8 mouse cellular contexts compared by ENCODE assay signal in the genomic region with DNA sequence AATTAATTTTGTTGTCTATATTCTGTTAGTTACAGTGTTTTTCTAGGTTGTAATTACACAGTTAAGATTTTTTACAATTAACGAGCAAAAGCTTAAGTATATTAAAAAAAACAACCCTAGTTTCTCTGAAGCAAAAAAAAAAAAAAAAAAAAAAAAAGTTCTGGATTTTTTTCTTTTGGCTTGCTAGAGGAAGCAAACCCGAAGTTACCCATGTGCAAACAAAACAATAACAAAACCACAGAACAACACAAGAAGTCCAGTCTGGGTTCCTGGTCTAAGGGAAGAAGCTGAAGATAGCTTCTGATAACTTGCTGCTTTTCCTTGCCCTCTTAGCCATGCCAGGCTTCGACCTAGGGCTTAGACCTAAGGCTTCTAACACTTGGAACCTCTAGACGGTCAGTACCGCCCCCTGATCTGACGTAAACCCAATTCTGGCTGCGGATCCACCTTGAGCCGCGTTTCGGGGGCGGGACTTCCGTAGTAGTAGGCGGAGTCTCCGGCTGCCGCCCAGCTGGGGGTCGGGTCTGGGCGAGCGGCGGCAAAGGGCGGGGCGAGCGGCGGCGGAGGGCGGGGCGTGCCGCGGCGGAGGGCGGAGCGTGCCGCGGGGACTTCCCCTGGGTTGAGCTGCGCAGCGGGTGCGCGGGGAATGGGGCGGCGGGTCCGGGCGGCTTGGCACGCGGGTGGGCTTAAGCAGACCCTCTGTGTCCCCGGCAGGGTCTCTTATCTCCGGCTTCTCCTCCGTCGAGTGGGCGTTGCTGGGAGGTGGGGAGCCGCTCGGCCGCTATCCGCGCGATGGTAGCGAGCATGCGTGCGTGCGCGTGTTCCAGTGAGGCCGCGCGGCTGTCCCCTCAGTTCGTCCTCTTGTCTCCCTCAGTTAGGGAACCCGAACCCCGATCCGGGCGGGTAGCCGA. TPM values are rescaled to one million over a fixed set of nuclear protein-coding genes. Genes with fewer than 3 reads are reported as not detected.
DNase-seq lines count a peak whose midpoint lies in the region; ATAC-seq and TF ChIP-seq lines count a peak whose summit lies in the region.

Gene Immp2l, plus strand, starts transcription at position 580 of the 911 bp plus-strand sequence.

- peak within 1 kb of the TSS; percentile 80 for H3K9ac ChIP-seq in heart, embryonic 12.5 days
- H3K9ac ChIP-seq in kidney, postnatal 0 days (ENCODE audit: low read depth, low read length): peak within 1 kb of the TSS; percentile 75
- H3K9ac ChIP-seq in liver, embryonic 11.5 days (ENCODE audit: low read depth, low read length): peak within 1 kb of the TSS; percentile 91
- H3K9ac ChIP-seq in stomach, embryonic 14.5 days (replicated peaks; ENCODE audit: low read depth, low read length): peak within 1 kb of the TSS; percentile 74

- TF ChIP-seq CTCF in kidney, postnatal 0 days (IDR thresholded peaks at IDR 0.05; ENCODE audit: low read depth): no peak

- H3K4me2 ChIP-seq in heart, embryonic 12.5 days: peak within 1 kb of the TSS; percentile 72
- peak within 1 kb of the TSS; percentile 90 for H3K4me2 ChIP-seq in kidney, postnatal 0 days (ENCODE audit: low read length)
- H3K4me2 ChIP-seq in liver, embryonic 11.5 days: peak within 1 kb of the TSS; percentile 78
- peak within 1 kb of the TSS; percentile 80 for H3K4me2 ChIP-seq in stomach, embryonic 14.5 days (replicated peaks; ENCODE audit: low read depth, low read length)

- H3K9me3 ChIP-seq in heart, embryonic 12.5 days (replicated peaks): 0 out of 2 replicates have a peak, but pooled peaks cover 3% of the 10 kb centered on the region
- H3K9me3 ChIP-seq in kidney, postnatal 0 days (replicated peaks; ENCODE audit: low read length): no peaks in the 10 kb centered on the region
- H3K9me3 ChIP-seq in liver, embryonic 11.5 days (ENCODE audit: control insufficient read depth, low read length): 0 out of 2 replicates have a peak, but pooled peaks cover 2% of the 10 kb centered on the region
- no peaks in the 10 kb centered on the region for H3K9me3 ChIP-seq in stomach, embryonic 14.5 days (ENCODE audit: control insufficient read depth, low read depth, low read length)

- H3K36me3 ChIP-seq in heart, embryonic 12.5 days: no peaks in the 10 kb centered on the region
- no peaks in the 10 kb centered on the region for H3K36me3 ChIP-seq in kidney, postnatal 0 days (ENCODE audit: insufficient read depth, low read length)
- no peaks in the 10 kb centered on the region for H3K36me3 ChIP-seq in liver, embryonic 11.5 days (ENCODE audit: control insufficient read depth, insufficient read depth, low read length)
- H3K36me3 ChIP-seq in stomach, embryonic 14.5 days (ENCODE audit: control insufficient read depth, insufficient read depth, low read length): no peaks in the 10 kb centered on the region

- no peaks in the 10 kb centered on the region for H3K27me3 ChIP-seq in heart, embryonic 12.5 days (replicated peaks)
- no peaks in the 10 kb centered on the region for H3K27me3 ChIP-seq in kidney, postnatal 0 days (ENCODE audit: insufficient read depth, low read length)
- no peaks in the 10 kb centered on the region for H3K27me3 ChIP-seq in liver, embryonic 11.5 days (replicated peaks; ENCODE audit: control insufficient read depth, insufficient read depth, low read length)
- no peaks in the 10 kb centered on the region for H3K27me3 ChIP-seq in stomach, embryonic 14.5 days (ENCODE audit: control insufficient read depth, insufficient read depth, low read length)

- 3% methylated on average over 67 of the region's 68 CpGs for WGBS in heart, embryonic 12.5 days
- WGBS in kidney, postnatal 0 days: 2% methylated on average over 66 of the region's 68 CpGs
- 3% methylated on average over 68 of the region's 68 CpGs for WGBS in liver, embryonic 11.5 days
- 4% methylated on average over 52 of the region's 68 CpGs for WGBS in stomach, embryonic 14.5 days

- peak within 1 kb of the TSS; percentile 59 for H3K4me3 ChIP-seq in heart, embryonic 12.5 days
- peak within 1 kb of the TSS; percentile 73 for H3K4me3 ChIP-seq in kidney, postnatal 0 days (replicated peaks; ENCODE audit: low read depth, low read length)
- H3K4me3 ChIP-seq in liver, embryonic 11.5 days (ENCODE audit: low read depth, low read length): peak within 1 kb of the TSS; percentile 79
- H3K4me3 ChIP-seq in stomach, embryonic 14.5 days (ENCODE audit: low read depth, low read length): peak within 1 kb of the TSS; percentile 73

- ATAC-seq in erythroid progenitor cell, adult 5-6 weeks (replicated peaks; ENCODE audit: low FRiP score, poor library complexity, severe bottlenecking): peak; percentile 95
- peak; percentile 98 for ATAC-seq in heart, embryonic 12.5 days (ENCODE audit: insufficient number of reproducible peaks, low FRiP score)
- peak; percentile 99 for ATAC-seq in kidney, postnatal 0 days (replicated peaks; ENCODE audit: low FRiP score, low read depth)
- peak; percentile 98 for ATAC-seq in liver, embryonic 11.5 days (replicated peaks; ENCODE audit: low FRiP score)
- peak; percentile 96 for ATAC-seq in stomach, embryonic 14.5 days (ENCODE audit: insufficient number of reproducible peaks, insufficient read depth, low FRiP score, low read depth)

- no peak within 1 kb of the TSS for H3K27ac ChIP-seq in heart, embryonic 12.5 days (ENCODE audit: poor library complexity, severe bottlenecking)
- H3K27ac ChIP-seq in kidney, postnatal 0 days: no peak within 1 kb of the TSS
- peak within 1 kb of the TSS; percentile 65 for H3K27ac ChIP-seq in liver, embryonic 11.5 days (ENCODE audit: low read depth, low read length)
- peak within 1 kb of the TSS; percentile 27 for H3K27ac ChIP-seq in stomach, embryonic 14.5 days (ENCODE audit: low read length)

- peak; percentile 96 for DNase-seq in CD4-positive helper T cell, adult 2 months (ENCODE audit: low read depth, low spot score)
- DNase-seq in brain, embryonic 18.5 days (ENCODE audit: low read depth, low spot score): peak; percentile 70
- DNase-seq in kidney, postnatal 0 days (ENCODE audit: low spot score): peak; percentile 96
- DNase-seq in liver, embryonic 11.5 days (ENCODE audit: low spot score): peak; percentile 97
- DNase-seq in naive thymus-derived CD4-positive, alpha-beta T cell, adult 2 months (ENCODE audit: low read depth): peak; percentile 98

- 0 out of 2 replicates have a peak, but pooled peaks cover 3% of the 10 kb centered on the region for H3K4me1 ChIP-seq in heart, embryonic 12.5 days (replicated peaks)
- H3K4me1 ChIP-seq in kidney, postnatal 0 days (replicated peaks; ENCODE audit: insufficient read depth, low read length): no peaks in the 10 kb centered on the region
- peaks cover 3% of the 10 kb centered on the region for H3K4me1 ChIP-seq in liver, embryonic 11.5 days (replicated peaks; ENCODE audit: control insufficient read depth, insufficient read depth, low read length)
- 0 out of 2 replicates have a peak, but pooled peaks cover 5% of the 10 kb centered on the region for H3K4me1 ChIP-seq in stomach, embryonic 14.5 days (ENCODE audit: control insufficient read depth, insufficient read depth, low read length)

RNA-seq across cellular contexts. Expression of gene Immp2l, which starts in this region (rescaled TPM):
- 2.2 TPM in 1 of 2 replicates, not detected in the other for total RNA-seq in erythroid progenitor cell, adult 5-6 weeks (2015; ENCODE audit: low replicate concordance)
- 2.8 and 5.2 TPM in 2 replicates for total RNA-seq in erythroid progenitor cell, adult 5-6 weeks (2017; ENCODE audit: low replicate concordance)
- polyA plus RNA-seq in heart, embryonic 12.5 days (2016; fragmentation: Nextera tagmentation; extraction: Ambion mirVana): 6.7 and 12.4 TPM in 2 replicates
- 8.7 and 10.9 TPM in 2 replicates for polyA plus RNA-seq in kidney, postnatal 0 days (2015; fragmentation: Nextera tagmentation; extraction: Ambion mirVana)
- 12.3 and 15.6 TPM in 2 replicates for polyA plus RNA-seq in liver, embryonic 11.5 days (2014; fragmentation: Nextera tagmentation; extraction: Ambion mirVana)
- polyA plus RNA-seq in stomach, embryonic 14.5 days (2014; fragmentation: Nextera tagmentation; extraction: Ambion mirVana): 13.4 and 18.5 TPM in 2 replicates

Comparison
In these comparisons a context has a peak if more than half of its experiments do, and no peak if none do; other contexts are left out.
1. H3K27ac ChIP-seq: peak in liver, embryonic 11.5 days (single experiment) and stomach, embryonic 14.5 days (single experiment); none in heart, embryonic 12.5 days (single experiment) and kidney, postnatal 0 days (single experiment).
2. Peak in every context shown above with its lines, with median percentiles within 50 percentile points of each other: DNase-seq, ATAC-seq, H3K4me2 ChIP-seq, H3K4me3 ChIP-seq and H3K9ac ChIP-seq.